Mouse (Mus musculus): Measurements from ENCODE around the gene Prss28.

Prss28 gene

DNA sequence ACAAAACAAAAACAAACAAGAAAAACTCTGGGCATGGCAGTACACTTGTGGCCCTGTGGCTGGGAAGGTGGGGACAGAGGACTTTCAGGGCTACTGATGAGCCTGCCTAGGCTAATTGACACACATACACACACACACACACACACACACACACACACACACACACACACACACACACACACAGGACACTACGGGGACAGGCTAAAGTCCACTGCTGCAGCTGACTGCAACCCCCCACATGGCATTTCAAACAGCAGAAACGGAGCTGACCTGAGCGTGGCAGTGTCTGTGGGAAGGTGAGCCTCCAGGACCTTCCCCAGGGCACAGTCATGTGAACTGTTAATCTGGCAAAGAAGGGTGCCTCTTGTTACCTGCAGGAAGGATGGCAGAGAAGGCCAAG, 33.0 kb downstream of the Prss28 start:
- no peak for DNase-seq (ENCODE audit: low spot score in 2 of 2)

DNA sequence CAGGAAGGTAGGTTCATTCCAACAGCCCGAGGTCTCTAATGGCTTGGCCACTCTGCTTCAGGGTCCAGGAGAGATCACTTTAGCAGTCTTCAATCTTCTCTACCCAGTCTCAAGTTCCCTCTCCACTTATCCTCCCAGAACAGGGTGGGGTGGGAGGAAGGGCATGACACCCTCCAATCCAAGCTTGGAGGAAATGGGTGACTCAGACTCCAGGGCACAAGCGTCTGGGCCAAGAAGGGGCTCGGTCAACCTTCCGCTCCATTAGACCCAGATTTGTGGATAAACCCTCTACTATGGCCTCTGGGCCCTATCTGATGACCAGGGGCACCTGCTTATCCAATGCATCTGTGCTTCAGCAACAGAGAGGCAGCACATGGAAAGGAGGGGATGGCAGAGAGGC, 37.0 kb downstream of the Prss28 start, which contains the start of gene Tpsab1:
Gene Tpsab1 (minus strand): TSS at position 101 of the 400 bp plus-strand sequence.
- no peak for DNase-seq (ENCODE audit: low spot score in 2 of 2)

DNA sequence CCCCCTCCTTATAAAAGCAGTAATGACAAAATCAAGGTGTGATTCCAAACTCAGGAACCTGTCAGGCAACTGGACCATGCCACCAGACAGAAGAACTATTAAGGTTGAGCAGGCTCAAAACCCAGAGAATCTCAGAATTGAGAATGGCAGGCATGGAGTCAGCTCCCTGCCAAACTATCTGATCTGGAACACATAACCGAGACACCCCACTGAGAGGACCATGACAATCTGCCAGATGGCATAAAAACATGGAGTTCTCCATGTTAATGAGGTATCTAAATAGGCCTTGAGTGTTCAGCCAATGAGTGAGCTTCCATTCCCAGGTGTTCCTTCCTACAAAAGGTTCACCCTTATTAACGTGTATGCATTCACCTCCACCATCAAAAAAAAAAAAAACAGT, 52.8 kb downstream of the Prss28 start:
- DNase-seq (ENCODE audit: low spot score in 2 of 2): no peak
